Comparison of ENCODE assay signal across 13 mouse cellular contexts in the genomic region with DNA sequence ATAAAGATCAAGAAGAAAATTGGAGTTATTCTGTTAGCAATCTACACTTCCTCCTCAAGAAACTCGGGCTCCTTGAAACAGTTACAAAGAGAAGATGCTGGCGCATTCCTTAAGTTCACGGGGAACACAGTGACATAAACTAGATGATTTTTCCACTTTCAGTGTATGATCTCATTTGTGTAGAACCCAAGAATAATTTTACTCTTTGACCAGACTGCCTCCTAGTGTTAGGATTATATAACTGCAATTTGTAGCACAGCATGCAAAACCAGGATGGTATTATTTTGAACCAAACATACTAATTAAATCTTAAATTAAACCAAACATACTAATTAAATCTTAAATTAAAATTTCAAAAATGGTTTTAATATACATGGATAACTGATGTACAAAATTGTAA. TPM values are rescaled to one million over a fixed set of nuclear protein-coding genes. Genes with fewer than 3 reads are reported as not detected.
DNase-seq lines count a peak whose midpoint lies in the region; ATAC-seq and TF ChIP-seq lines count a peak whose summit lies in the region.
"Had no signal": no experiment of that assay in that cellular context is flagged by ENCODE, and none has a peak within 500 bp of the region (broad histone marks: within the 10 kb centered on the region; RNA-seq: fewer than 3 reads in every experiment).

No protein-coding gene starts in this region.

- 85% methylated on average over 3 of the region's 3 CpGs for WGBS in hindbrain, postnatal 0 days
- 87% methylated on average over 3 of the region's 3 CpGs for WGBS in hindbrain, embryonic 10.5 days

- H3K4me2 ChIP-seq in hindbrain, postnatal 0 days (ENCODE audit: low read depth, low read length) = no peak overlapping the region
- H3K4me2 ChIP-seq: embryonic facial prominence, embryonic 12.5 days had no signal

- no peaks in the 10 kb centered on the region for H3K36me3 ChIP-seq in hindbrain, postnatal 0 days (ENCODE audit: insufficient read depth, low read length)
- H3K36me3 ChIP-seq in hindbrain, embryonic 10.5 days = peaks cover 14% of the 10 kb centered on the region
- H3K36me3 ChIP-seq: embryonic facial prominence, embryonic 12.5 days had no signal

- no peak overlapping the region for H3K9ac ChIP-seq in hindbrain, postnatal 0 days (replicated peaks; ENCODE audit: low read length)
- H3K9ac ChIP-seq: embryonic facial prominence, embryonic 12.5 days had no signal

- H3K27ac ChIP-seq in hindbrain, postnatal 0 days = no peak overlapping the region
- H3K27ac ChIP-seq in hindbrain, embryonic 10.5 days = no peak overlapping the region
- H3K27ac ChIP-seq: embryonic facial prominence, embryonic 12.5 days had no signal

- H3K4me1 ChIP-seq in hindbrain, postnatal 0 days (ENCODE audit: insufficient read depth, low read length) = no peaks in the 10 kb centered on the region
- H3K4me1 ChIP-seq in hindbrain, embryonic 10.5 days (replicated peaks) = no peaks in the 10 kb centered on the region
- H3K4me1 ChIP-seq: embryonic facial prominence, embryonic 12.5 days had no signal

- peak; percentile 57 for TF ChIP-seq CTCF in hindbrain, postnatal 0 days (IDR thresholded peaks at IDR 0.05; ENCODE audit: low read depth)

- no peaks in the 10 kb centered on the region for H3K9me3 ChIP-seq in hindbrain, postnatal 0 days (ENCODE audit: low read length)
- H3K9me3 ChIP-seq in hindbrain, embryonic 10.5 days = no peaks in the 10 kb centered on the region
- H3K9me3 ChIP-seq: embryonic facial prominence, embryonic 12.5 days had no signal

- peak; percentile 27 for DNase-seq in hindbrain, postnatal 0 days (ENCODE audit: low spot score)
- DNase-seq in hindbrain, embryonic 10.5 days (ENCODE audit: low spot score) = no peak
- DNase-seq in thymus, postnatal 0 days (ENCODE audit: low spot score) = peak; percentile 20
- DNase-seq in thymus, postnatal 36 days = no peak
- DNase-seq in fibroblast of lung, adult 2 months (ENCODE audit: low read depth) = peak; percentile 7
- DNase-seq in cerebellum, adult 11-12 months = no peak
- DNase-seq in layer of hippocampus, postnatal 14 days (ENCODE audit: low spot score in 2 of 2) = no peak
- DNase-seq: kidney, postnatal 10 days; thymus, postnatal 4 days had no signal

- H3K4me3 ChIP-seq in hindbrain, postnatal 0 days (ENCODE audit: low read length) = no peak overlapping the region
- no peak overlapping the region for H3K4me3 ChIP-seq in hindbrain, embryonic 10.5 days
- H3K4me3 ChIP-seq: embryonic facial prominence, embryonic 12.5 days had no signal

- no peaks in the 10 kb centered on the region for H3K27me3 ChIP-seq in hindbrain, postnatal 0 days (ENCODE audit: insufficient read depth, low read length)
- no peaks in the 10 kb centered on the region for H3K27me3 ChIP-seq in hindbrain, embryonic 10.5 days (ENCODE audit: insufficient read depth, poor library complexity, severe bottlenecking)
- H3K27me3 ChIP-seq: embryonic facial prominence, embryonic 12.5 days had no signal

- ATAC-seq in hindbrain, postnatal 0 days = no peak

RNA-seq across cellular contexts. Expression of gene Tpr, which starts 19.7 kb away (rescaled TPM):
- total RNA-seq in hindbrain, postnatal 0 days (2014; rRNA removed) = 70.8 and 76.3 TPM in 2 replicates
- polyA plus RNA-seq in hindbrain, postnatal 0 days (2015; fragmentation: Nextera tagmentation; extraction: Ambion mirVana) = 137 and 141 TPM in 2 replicates
- 114 and 166 TPM in 2 replicates for polyA plus RNA-seq in hindbrain, embryonic 10.5 days (2016; fragmentation: Nextera tagmentation; extraction: Ambion mirVana)
- polyA plus RNA-seq in thymus, postnatal 0 days (2015; fragmentation: Nextera tagmentation; extraction: Ambion mirVana) = 196 and 230 TPM in 2 replicates
- total RNA-seq in layer of hippocampus, postnatal 14 days (2021) = 100 to 1,000 TPM; 105 to 115 TPM

RNA-seq across cellular contexts. Expression of gene Odr4, which starts 20.0 kb away (rescaled TPM):
- total RNA-seq in hindbrain, postnatal 0 days (2014; rRNA removed) = 18.1 and 48.5 TPM in 2 replicates
- 49.6 and 52.4 TPM in 2 replicates for polyA plus RNA-seq in hindbrain, postnatal 0 days (2015; fragmentation: Nextera tagmentation; extraction: Ambion mirVana)
- polyA plus RNA-seq in hindbrain, embryonic 10.5 days (2016; fragmentation: Nextera tagmentation; extraction: Ambion mirVana) = 26.2 and 28.8 TPM in 2 replicates
- polyA plus RNA-seq in thymus, postnatal 0 days (2015; fragmentation: Nextera tagmentation; extraction: Ambion mirVana) = 23.1 and 24.2 TPM in 2 replicates
- total RNA-seq in layer of hippocampus, postnatal 14 days (2021) = 10 to 100 TPM; 46.1 to 52.4 TPM

RNA-seq across cellular contexts. Expression of gene Pdc, which starts 53.7 kb away (rescaled TPM):
- not detected in 2 replicates for total RNA-seq in hindbrain, postnatal 0 days (2014; rRNA removed)
- not detected in 2 replicates for polyA plus RNA-seq in hindbrain, postnatal 0 days (2015; fragmentation: Nextera tagmentation; extraction: Ambion mirVana)
- polyA plus RNA-seq in hindbrain, embryonic 10.5 days (2016; fragmentation: Nextera tagmentation; extraction: Ambion mirVana) = not detected in 2 replicates
- not detected in 2 replicates for polyA plus RNA-seq in thymus, postnatal 0 days (2015; fragmentation: Nextera tagmentation; extraction: Ambion mirVana)
- not detected for total RNA-seq in layer of hippocampus, postnatal 14 days (2021)
- total RNA-seq: left cerebral cortex, postnatal 14 days had no signal
- polyA plus RNA-seq: heart, embryonic 16.5 days; neural tube, embryonic 14.5 days had no signal

Comparison
In these comparisons a context has a peak if more than half of its experiments do, and no peak if none do; other contexts are left out.
1. DNase-seq: peak in hindbrain, postnatal 0 days (single experiment), thymus, postnatal 0 days (single experiment) and fibroblast of lung, adult 2 months (single experiment); none in hindbrain, embryonic 10.5 days (single experiment), thymus, postnatal 36 days (0 of 2), cerebellum, adult 11-12 months (single experiment) and layer of hippocampus, postnatal 14 days (0 of 2).